Mouse (Mus musculus): ENCODE measurements around the gene Aox3. TPM values are rescaled to one million over a fixed set of nuclear protein-coding genes. Genes with fewer than 3 reads are reported as not detected.

Aox3 gene
- total and polyA plus RNA-seq, 3 experiments: not detected

DNA sequence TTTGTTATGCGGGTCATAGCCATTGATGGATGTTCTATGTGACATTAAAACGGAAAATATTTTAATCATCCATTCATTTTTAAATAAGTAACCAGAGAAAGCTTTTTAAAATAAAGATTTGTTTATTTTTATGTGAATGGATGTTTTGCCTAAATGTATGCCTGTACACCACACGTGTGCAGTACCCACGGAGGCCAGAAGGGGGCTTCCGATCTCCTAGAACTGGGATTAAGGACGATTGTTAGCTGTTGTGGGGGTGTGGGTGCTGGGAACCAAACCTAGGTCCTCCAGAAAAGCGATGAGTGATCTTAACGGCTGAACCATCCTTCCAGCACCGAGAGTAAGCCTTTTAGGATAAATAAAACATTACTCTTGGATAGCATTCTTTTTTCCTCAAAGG is 26.1 kb downstream of the Aox3 start:
- Histone ChIP-seq H3K9ac (ENCODE audit: control insufficient read depth, low read depth, low read length, poor library complexity, severe bottlenecking) (no peak overlapping the region), H3K79me2 (ENCODE audit: control insufficient read depth, insufficient read depth, low read length, poor library complexity) (no peaks in the 10 kb centered on the region), H3K4me3 (ENCODE audit: control insufficient read depth in 1 of 2, insufficient read depth in 1 of 2, low read depth in 2 of 2, low read length in 2 of 2) (no peak overlapping the region), H3K27ac (ENCODE audit: control insufficient read depth, low read depth, low read length) (no peak overlapping the region), H3K27me3 (ENCODE audit: control insufficient read depth in 1 of 2, insufficient read depth in 2 of 2, low read length in 2 of 2) (no peaks in the 10 kb centered on the region; a peak in 1 of 4 replicates), H3K36me3 (ENCODE audit: control insufficient read depth in 1 of 2, insufficient read depth in 2 of 2, low read length in 2 of 2) (no peaks in the 10 kb centered on the region), H3K9me3 (replicated peaks; ENCODE audit: insufficient read depth, low read length) (no peaks in the 10 kb centered on the region), H3K4me1 (ENCODE audit: control insufficient read depth in 1 of 2, insufficient read depth in 2 of 2, low read length in 2 of 2) (no peaks in the 10 kb centered on the region)
- peak; percentile 13 for DNase-seq (ENCODE audit: low read depth, low spot score)
- peak in 2 of 3 experiments; percentile 23 to 34 for TF ChIP-seq CTCF (IDR thresholded peaks at IDR 0.05 in 2 of 3, conservative IDR thresholded peaks at IDR 0.05 in 1 of 3; ENCODE audit: control insufficient read depth in 1 of 3, insufficient read depth in 1 of 3, low read depth in 2 of 3, low read length in 3 of 3, poor library complexity in 1 of 3, severe bottlenecking in 1 of 3)
- no peak for TF ChIP-seq GABPA (IDR thresholded peaks at IDR 0.05; ENCODE audit: low read depth, low read length)
- TF ChIP-seq EP300 (IDR thresholded peaks at IDR 0.05; ENCODE audit: low read depth in 1 of 2, low read length in 2 of 2): no peak

- no peaks in the 10 kb centered on the region for H3K9me3 ChIP-seq (replicated peaks; ENCODE audit: insufficient read depth, low read length)
- no peak for DNase-seq (ENCODE audit: low read depth, low spot score)
- TF ChIP-seq SMC3 (IDR thresholded peaks at IDR 0.05; ENCODE audit: low read depth, low read length) (0 out of 2 replicates have a peak, but pooled peaks have one; percentile 8), SIN3A (IDR thresholded peaks at IDR 0.05; ENCODE audit: low read length) (no peak), CTCF (IDR thresholded peaks at IDR 0.05 in 2 of 3, conservative IDR thresholded peaks at IDR 0.05 in 1 of 3; ENCODE audit: control insufficient read depth in 1 of 3, insufficient read depth in 1 of 3, low read depth in 2 of 3, low read length in 3 of 3, poor library complexity in 1 of 3, severe bottlenecking in 1 of 3) (no peak; a peak in 1 of 6 replicates), JUND (IDR thresholded peaks at IDR 0.05; ENCODE audit: low read depth, low read length) (no peak), MAZ (IDR thresholded peaks at IDR 0.05; ENCODE audit: low read depth, low read length) (no peak), NRF1 (IDR thresholded peaks at IDR 0.05; ENCODE audit: insufficient read depth, low read depth, low read length, poor library complexity, severe bottlenecking) (no peak), ZNF384 (IDR thresholded peaks at IDR 0.05; ENCODE audit: low read depth, low read length) (no peak), MYB (IDR thresholded peaks at IDR 0.05; ENCODE audit: low read depth, low read length) (no peak)
- H3K79me2 ChIP-seq (ENCODE audit: control insufficient read depth, insufficient read depth, low read length, poor library complexity): no peaks in the 10 kb centered on the region
- H3K4me1 ChIP-seq (ENCODE audit: control insufficient read depth in 1 of 2, insufficient read depth in 2 of 2, low read length in 2 of 2): no peaks in the 10 kb centered on the region
- H3K27me3 ChIP-seq (ENCODE audit: control insufficient read depth in 1 of 2, insufficient read depth in 2 of 2, low read length in 2 of 2): no peaks in the 10 kb centered on the region; a peak in 1 of 4 replicates
- no peak overlapping the region for H3K9ac ChIP-seq (ENCODE audit: control insufficient read depth, low read depth, low read length, poor library complexity, severe bottlenecking)
- no peak overlapping the region for H3K4me3 ChIP-seq (ENCODE audit: control insufficient read depth in 1 of 2, insufficient read depth in 1 of 2, low read depth in 2 of 2, low read length in 2 of 2)
- H3K27ac ChIP-seq (ENCODE audit: control insufficient read depth, low read depth, low read length): no peak overlapping the region
- H3K36me3 ChIP-seq (ENCODE audit: control insufficient read depth in 1 of 2, insufficient read depth in 2 of 2, low read length in 2 of 2): no peaks in the 10 kb centered on the region
Measured at GRCm38 (mm10) chr1:58140607-58141006, 27.7 kb downstream of the Aox3 start.

- Histone ChIP-seq H3K27ac (ENCODE audit: control insufficient read depth, low read depth, low read length) (no peak overlapping the region), H3K9me3 (replicated peaks; ENCODE audit: insufficient read depth, low read length) (no peaks in the 10 kb centered on the region), H3K27me3 (ENCODE audit: control insufficient read depth in 1 of 2, insufficient read depth in 2 of 2, low read length in 2 of 2) (no peaks in the 10 kb centered on the region; a peak in 1 of 4 replicates), H3K9ac (ENCODE audit: control insufficient read depth, low read depth, low read length, poor library complexity, severe bottlenecking) (no peak overlapping the region), H3K36me3 (ENCODE audit: control insufficient read depth in 1 of 2, insufficient read depth in 2 of 2, low read length in 2 of 2) (no peaks in the 10 kb centered on the region), H3K4me1 (ENCODE audit: control insufficient read depth in 1 of 2, insufficient read depth in 2 of 2, low read length in 2 of 2) (no peaks in the 10 kb centered on the region), H3K4me3 (ENCODE audit: control insufficient read depth in 1 of 2, insufficient read depth in 1 of 2, low read depth in 2 of 2, low read length in 2 of 2) (no peak overlapping the region), H3K79me2 (ENCODE audit: control insufficient read depth, insufficient read depth, low read length, poor library complexity) (no peaks in the 10 kb centered on the region)
- TF ChIP-seq CHD2 (IDR thresholded peaks at IDR 0.05; ENCODE audit: low read length) (no peak), ZKSCAN1 (IDR thresholded peaks at IDR 0.05; ENCODE audit: low read depth, low read length) (no peak), ELF1 (IDR thresholded peaks at IDR 0.05; ENCODE audit: low read depth, low read length) (no peak), CTCF (IDR thresholded peaks at IDR 0.05 in 2 of 3, conservative IDR thresholded peaks at IDR 0.05 in 1 of 3; ENCODE audit: control insufficient read depth in 1 of 3, insufficient read depth in 1 of 3, low read depth in 2 of 3, low read length in 3 of 3, poor library complexity in 1 of 3, severe bottlenecking in 1 of 3) (no peak), ZNF384 (IDR thresholded peaks at IDR 0.05; ENCODE audit: low read depth, low read length) (no peak), MYB (IDR thresholded peaks at IDR 0.05; ENCODE audit: low read depth, low read length) (no peak), CHD1 (IDR thresholded peaks at IDR 0.05; ENCODE audit: low read depth, low read length) (no peak), MEF2A (IDR thresholded peaks at IDR 0.05; ENCODE audit: extremely low read depth, insufficient replicate concordance, low read depth, low read length, poor library complexity, severe bottlenecking) (no peak), EP300 (IDR thresholded peaks at IDR 0.05; ENCODE audit: low read depth in 1 of 2, low read length in 2 of 2) (no peak), GATA1 (IDR thresholded peaks at IDR 0.05; ENCODE audit: low read depth, low read length) (no peak), GABPA (IDR thresholded peaks at IDR 0.05; ENCODE audit: low read depth, low read length) (no peak), NRF1 (IDR thresholded peaks at IDR 0.05; ENCODE audit: insufficient read depth, low read depth, low read length, poor library complexity, severe bottlenecking) (no peak), KAT2A (conservative IDR thresholded peaks at IDR 0.05; ENCODE audit: low read depth, low read length) (no peak)
- DNase-seq (ENCODE audit: low read depth, low spot score): no peak
Measured at GRCm38 (mm10) chr1:58144384-58145069, 31.6 kb downstream of the Aox3 start.

Data from MEL (cell line).